Mouse (Mus musculus): ENCODE measurements around the gene Shtn1. TPM values are rescaled to one million over a fixed set of nuclear protein-coding genes. Genes with fewer than 3 reads are reported as not detected.

The Shtn1 gene
- polyA plus RNA-seq, 1 experiment from 2014 or later, result 0.53 TPM

- Histone ChIP-seq H3K36me3 (no peaks in the 10 kb centered on the region), H3K27me3 (ENCODE audit: insufficient read depth, poor library complexity, severe bottlenecking) (peaks cover 3% of the 10 kb centered on the region; the same call in 1 of the 2 replicates), H3K4me1 (no peaks in the 10 kb centered on the region), H3K4me3 (no peak overlapping the region), H3K9me3 (no peaks in the 10 kb centered on the region), H3K27ac (no peak overlapping the region)
- DNase-seq (ENCODE audit: low spot score), result no peak
- 73% methylated on average over 1 of the region's 1 CpGs for WGBS
These were observed 8.2 kb downstream of the Shtn1 start for GRCm38 (mm10) chr19:59067652-59068051.

GRCm38 (mm10) chr19:59066670-59067069, 9.2 kb downstream of the Shtn1 start:
- Histone ChIP-seq H3K36me3 (no peaks in the 10 kb centered on the region), H3K9me3 (no peaks in the 10 kb centered on the region), H3K4me3 (no peak overlapping the region), H3K4me1 (no peaks in the 10 kb centered on the region), H3K27me3 (ENCODE audit: insufficient read depth, poor library complexity, severe bottlenecking) (0 out of 2 replicates have a peak, but pooled peaks cover 3% of the 10 kb centered on the region), H3K27ac (no peak overlapping the region)
- 90% methylated on average over 2 of the region's 2 CpGs for WGBS
- no peak for DNase-seq (ENCODE audit: low spot score)

GRCm38 (mm10) chr19:59066115-59066514, 9.8 kb downstream of the Shtn1 start:
- WGBS, result 49% methylated on average over 5 of the region's 5 CpGs

GRCm38 (mm10) chr19:59064616-59065015, 11.3 kb downstream of the Shtn1 start:
- Histone ChIP-seq H3K27me3 (ENCODE audit: insufficient read depth, poor library complexity, severe bottlenecking) (no peaks in the 10 kb centered on the region), H3K36me3 (no peaks in the 10 kb centered on the region), H3K4me1 (no peaks in the 10 kb centered on the region), H3K4me3 (no peak overlapping the region), H3K9me3 (no peaks in the 10 kb centered on the region), H3K27ac (no peak overlapping the region)
- no peak for DNase-seq (ENCODE audit: low spot score)
- 79% methylated on average over 5 of the region's 5 CpGs for WGBS

More at GRCm38 (mm10) chr19:59066115-59066514, 9.8 kb downstream of the Shtn1 start:
- no peaks in the 10 kb centered on the region for H3K27me3 ChIP-seq (ENCODE audit: insufficient read depth, poor library complexity, severe bottlenecking)
- no peaks in the 10 kb centered on the region for H3K4me1 ChIP-seq
- H3K9me3 ChIP-seq, result no peaks in the 10 kb centered on the region
- DNase-seq (ENCODE audit: low spot score), result no peak
- H3K4me3 ChIP-seq, result no peak overlapping the region
- H3K36me3 ChIP-seq, result no peaks in the 10 kb centered on the region
- H3K27ac ChIP-seq, result no peak overlapping the region

GRCm38 (mm10) chr19:59063568-59063967, 12.3 kb downstream of the Shtn1 start:
- DNase-seq (ENCODE audit: low spot score), result no peak
- no peaks in the 10 kb centered on the region for H3K27me3 ChIP-seq (ENCODE audit: insufficient read depth, poor library complexity, severe bottlenecking)
- WGBS, result 93% methylated on average over 5 of the region's 5 CpGs
- no peak overlapping the region for H3K27ac ChIP-seq
- no peaks in the 10 kb centered on the region for H3K36me3 ChIP-seq
- no peaks in the 10 kb centered on the region for H3K4me1 ChIP-seq
- H3K4me3 ChIP-seq, result no peak overlapping the region
- H3K9me3 ChIP-seq, result no peaks in the 10 kb centered on the region

GRCm38 (mm10) chr19:59058105-59058504, 17.8 kb downstream of the Shtn1 start:
- Histone ChIP-seq H3K9me3 (no peaks in the 10 kb centered on the region), H3K27me3 (ENCODE audit: insufficient read depth, poor library complexity, severe bottlenecking) (no peaks in the 10 kb centered on the region; the same call in 1 of the 2 replicates), H3K4me3 (no peak overlapping the region), H3K36me3 (no peaks in the 10 kb centered on the region), H3K4me1 (no peaks in the 10 kb centered on the region), H3K27ac (no peak overlapping the region)
- WGBS, result 79% methylated on average over 4 of the region's 4 CpGs
- no peak for DNase-seq (ENCODE audit: low spot score)

- H3K36me3 ChIP-seq, result no peaks in the 10 kb centered on the region
- H3K4me1 ChIP-seq, result no peaks in the 10 kb centered on the region
- H3K4me3 ChIP-seq, result no peak overlapping the region
- H3K27ac ChIP-seq, result no peak overlapping the region
- no peaks in the 10 kb centered on the region for H3K9me3 ChIP-seq
- H3K27me3 ChIP-seq (ENCODE audit: insufficient read depth, poor library complexity, severe bottlenecking), result no peaks in the 10 kb centered on the region; the same call in 1 of the 2 replicates
- DNase-seq (ENCODE audit: low spot score), result no peak
- WGBS, result 16% methylated on average over 5 of the region's 5 CpGs
These were observed 18.5 kb downstream of the Shtn1 start for GRCm38 (mm10) chr19:59057366-59057765.

GRCm38 (mm10) chr19:59054632-59054951, 21.3 kb downstream of the Shtn1 start:
- H3K4me1 ChIP-seq, result no peaks in the 10 kb centered on the region
- no peak overlapping the region for H3K4me3 ChIP-seq
- no peak overlapping the region for H3K27ac ChIP-seq
- 83% methylated on average over 6 of the region's 6 CpGs for WGBS
- no peak for DNase-seq (ENCODE audit: low spot score)
- no peaks in the 10 kb centered on the region for H3K36me3 ChIP-seq
- no peaks in the 10 kb centered on the region for H3K9me3 ChIP-seq
- no peaks in the 10 kb centered on the region; the same call in 1 of the 2 replicates for H3K27me3 ChIP-seq (ENCODE audit: insufficient read depth, poor library complexity, severe bottlenecking)

GRCm38 (mm10) chr19:59053931-59054631, 21.8 kb downstream of the Shtn1 start:
- Histone ChIP-seq H3K4me1 (no peaks in the 10 kb centered on the region), H3K36me3 (no peaks in the 10 kb centered on the region), H3K9me3 (no peaks in the 10 kb centered on the region), H3K4me3 (no peak overlapping the region), H3K27me3 (ENCODE audit: insufficient read depth, poor library complexity, severe bottlenecking) (no peaks in the 10 kb centered on the region; the same call in 1 of the 2 replicates), H3K27ac (no peak overlapping the region)
- DNase-seq (ENCODE audit: low spot score), result no peak
- WGBS, result 86% methylated on average over 6 of the region's 6 CpGs

GRCm38 (mm10) chr19:59052783-59053490, 23.0 kb downstream of the Shtn1 start:
- no peak for DNase-seq (ENCODE audit: low spot score)
- H3K4me1 ChIP-seq, result no peaks in the 10 kb centered on the region
- no peaks in the 10 kb centered on the region; the same call in 1 of the 2 replicates for H3K27me3 ChIP-seq (ENCODE audit: insufficient read depth, poor library complexity, severe bottlenecking)
- no peaks in the 10 kb centered on the region for H3K9me3 ChIP-seq
- H3K36me3 ChIP-seq, result no peaks in the 10 kb centered on the region
- no peak overlapping the region for H3K27ac ChIP-seq
- WGBS, result 80% methylated on average over 9 of the region's 9 CpGs
- no peak overlapping the region for H3K4me3 ChIP-seq

- Histone ChIP-seq H3K27me3 (ENCODE audit: insufficient read depth, poor library complexity, severe bottlenecking) (no peaks in the 10 kb centered on the region; the same call in 1 of the 2 replicates), H3K4me1 (no peaks in the 10 kb centered on the region), H3K4me3 (no peak overlapping the region), H3K36me3 (no peaks in the 10 kb centered on the region), H3K9me3 (no peaks in the 10 kb centered on the region), H3K27ac (no peak overlapping the region)
- no peak for DNase-seq (ENCODE audit: low spot score)
- 71% methylated on average over 4 of the region's 4 CpGs for WGBS
These were observed 23.8 kb downstream of the Shtn1 start for GRCm38 (mm10) chr19:59052053-59052452.

GRCm38 (mm10) chr19:59051622-59052021, 24.3 kb downstream of the Shtn1 start:
- no peaks in the 10 kb centered on the region; the same call in 1 of the 2 replicates for H3K27me3 ChIP-seq (ENCODE audit: insufficient read depth, poor library complexity, severe bottlenecking)
- H3K4me3 ChIP-seq, result no peak overlapping the region
- 85% methylated on average over 9 of the region's 9 CpGs for WGBS
- no peaks in the 10 kb centered on the region for H3K4me1 ChIP-seq
- DNase-seq (ENCODE audit: low spot score), result no peak
- H3K27ac ChIP-seq, result no peak overlapping the region
- H3K36me3 ChIP-seq, result no peaks in the 10 kb centered on the region
- H3K9me3 ChIP-seq, result no peaks in the 10 kb centered on the region

GRCm38 (mm10) chr19:59048852-59049251, 27.0 kb downstream of the Shtn1 start:
- no peak overlapping the region for H3K4me3 ChIP-seq
- H3K9me3 ChIP-seq, result no peaks in the 10 kb centered on the region
- WGBS, result 82% methylated on average over 6 of the region's 6 CpGs
- H3K27ac ChIP-seq, result no peak overlapping the region
- DNase-seq (ENCODE audit: low spot score), result no peak
- no peaks in the 10 kb centered on the region; the same call in 1 of the 2 replicates for H3K27me3 ChIP-seq (ENCODE audit: insufficient read depth, poor library complexity, severe bottlenecking)
- no peaks in the 10 kb centered on the region for H3K36me3 ChIP-seq
- H3K4me1 ChIP-seq, result no peaks in the 10 kb centered on the region
